Mouse (Mus musculus): ENCODE measurements around the gene Gtf2a2. TPM values are rescaled to one million over a fixed set of nuclear protein-coding genes. Genes with fewer than 3 reads are reported as not detected.
"Not testable (repeated sequence)": the region's sequence is repeated elsewhere in the genome, so short reads cannot be mapped to it uniquely, and the experiment has no call there.

The Gtf2a2 gene
- polyA plus RNA-seq, 1 experiment from 2014 or later, result 115 TPM

DNA sequence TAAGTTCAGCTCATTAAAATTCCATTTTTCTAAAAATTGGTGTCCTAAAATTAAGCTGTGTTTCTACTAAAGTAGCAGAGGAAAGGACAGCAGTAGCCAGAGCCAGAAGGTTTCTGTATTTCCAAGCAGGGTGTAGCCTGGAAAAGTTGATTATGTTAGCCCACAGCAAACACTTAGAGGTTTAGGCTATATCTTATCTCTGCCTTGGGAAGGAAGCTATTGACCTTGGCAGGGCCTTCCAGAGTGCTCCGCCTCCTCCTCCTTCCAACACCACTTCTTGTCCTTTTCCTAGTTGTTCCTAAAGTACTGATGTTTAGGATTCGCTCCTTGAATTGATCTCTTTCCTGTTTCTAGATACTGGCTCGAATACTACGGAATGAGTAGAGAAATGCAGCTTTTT lies 9.7 kb downstream of the Gtf2a2 start:
- 0 out of 2 replicates have a peak, but pooled peaks have one; percentile 40 for ATAC-seq (ENCODE audit: insufficient read depth)
- Histone ChIP-seq H3K27me3 (no peaks in the 10 kb centered on the region), H3K4me1 (replicated peaks) (peaks cover 34% of the 10 kb centered on the region), H3K36me3 (replicated peaks) (peaks cover 42% of the 10 kb centered on the region), H3K4me3 (replicated peaks) (no peak overlapping the region), H3K9me3 (replicated peaks) (no peaks in the 10 kb centered on the region), H3K4me2 (no peak overlapping the region), H3K27ac (replicated peaks) (0 out of 2 replicates have a peak overlapping the region, but pooled peaks have one; percentile 11), H3K9ac (no peak overlapping the region)
- 76% methylated on average over 4 of the region's 4 CpGs for WGBS (ENCODE audit: insufficient replicate concordance)

DNA sequence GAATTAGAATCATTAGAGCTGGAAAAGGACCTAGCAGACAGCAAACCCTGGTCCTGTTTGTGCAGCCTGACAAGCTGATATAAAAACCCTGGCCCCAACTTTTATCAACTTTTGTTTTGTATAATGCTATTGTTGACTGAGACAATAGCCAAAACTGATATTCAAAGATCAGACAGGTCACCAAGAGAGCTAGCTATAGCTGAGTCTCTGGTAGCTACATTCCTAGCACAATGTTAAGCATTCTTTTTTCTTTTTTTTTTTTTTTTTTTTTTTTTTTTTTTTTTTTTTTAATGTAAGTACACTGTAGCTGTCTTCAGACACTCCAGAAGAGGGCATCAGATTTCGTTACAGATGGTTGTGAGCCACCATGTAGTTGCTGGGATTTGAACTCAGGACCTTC lies 11.3 kb downstream of the Gtf2a2 start:
- peaks cover 36% of the 10 kb centered on the region for H3K36me3 ChIP-seq (replicated peaks)
- peaks cover 34% of the 10 kb centered on the region for H3K4me1 ChIP-seq (replicated peaks)
- not testable (repeated sequence) for H3K4me3 ChIP-seq (replicated peaks); H3K4me2 ChIP-seq; ATAC-seq (ENCODE audit: insufficient read depth); H3K9me3 ChIP-seq (replicated peaks); H3K27ac ChIP-seq (replicated peaks); H3K27me3 ChIP-seq; H3K9ac ChIP-seq
- WGBS (ENCODE audit: insufficient replicate concordance), result 71% methylated on average over 1 of the region's 1 CpGs

DNA sequence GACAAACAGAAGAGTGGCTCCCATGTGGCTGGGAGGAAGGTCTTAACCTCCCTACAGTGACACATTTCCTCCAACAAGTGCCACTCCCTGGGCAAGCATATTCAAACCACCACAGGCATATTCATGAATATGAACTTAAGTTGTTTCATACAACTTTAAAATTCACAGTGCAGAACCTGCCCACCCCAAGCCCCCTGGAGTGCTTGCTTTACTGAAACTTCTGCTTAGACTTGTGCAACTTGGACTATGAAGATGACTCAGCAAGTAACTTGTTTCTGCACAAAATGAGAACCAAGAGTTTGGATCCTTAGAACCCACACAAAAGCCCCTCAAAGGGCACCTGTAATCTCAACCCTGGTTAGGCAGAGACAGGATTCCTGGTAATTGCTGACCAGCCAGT lies 12.3 kb downstream of the Gtf2a2 start:
- Histone ChIP-seq H3K27ac (replicated peaks) (no peak overlapping the region), H3K36me3 (replicated peaks) (peaks cover 30% of the 10 kb centered on the region), H3K4me1 (replicated peaks) (peaks cover 34% of the 10 kb centered on the region), H3K9ac (no peak overlapping the region), H3K4me3 (replicated peaks) (no peak overlapping the region), H3K27me3 (peaks cover 4% of the 10 kb centered on the region; the same call in 1 of the 2 replicates), H3K4me2 (no peak overlapping the region), H3K9me3 (replicated peaks) (no peaks in the 10 kb centered on the region)
- ATAC-seq (ENCODE audit: insufficient read depth), result no peak

DNA sequence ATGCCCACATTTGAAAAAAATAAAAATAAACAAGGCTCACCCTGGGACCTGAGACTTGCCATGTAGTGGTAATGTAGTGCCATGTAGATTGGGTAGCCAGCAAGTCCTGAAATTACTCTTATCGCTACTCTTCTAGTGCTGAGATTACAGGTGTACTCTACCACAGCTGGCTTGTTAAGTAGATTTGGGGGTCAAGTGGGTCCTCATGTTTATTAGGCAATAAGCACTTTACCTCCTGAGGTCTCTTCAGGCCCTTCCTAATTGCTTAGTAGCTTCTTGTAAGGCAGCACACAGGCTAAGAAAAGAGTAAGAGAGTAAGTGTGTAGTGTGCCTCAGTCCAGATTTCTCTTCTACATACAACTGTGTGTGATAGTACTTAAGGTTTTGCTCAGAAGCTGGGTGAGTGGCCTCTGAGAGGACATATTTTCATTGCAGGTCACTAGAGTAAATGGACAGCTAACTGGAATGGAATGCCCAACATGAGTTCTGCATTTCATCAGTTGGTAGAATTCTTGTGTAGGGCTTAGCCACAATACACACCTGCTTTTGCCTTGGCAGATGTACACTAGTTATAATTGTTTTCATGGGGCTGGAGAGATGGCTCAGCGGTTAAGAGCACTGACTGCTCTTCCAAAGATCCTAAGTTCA lies 13.1 kb downstream of the Gtf2a2 start:
- 73% methylated on average over 2 of the region's 2 CpGs for WGBS (ENCODE audit: insufficient replicate concordance)
- Histone ChIP-seq H3K9me3 (replicated peaks) (no peaks in the 10 kb centered on the region), H3K9ac (no peak overlapping the region), H3K27me3 (peaks cover 7% of the 10 kb centered on the region; the same call in 1 of the 2 replicates), H3K4me1 (replicated peaks) (peaks cover 34% of the 10 kb centered on the region), H3K4me2 (no peak overlapping the region), H3K27ac (replicated peaks) (no peak overlapping the region), H3K36me3 (replicated peaks) (peaks cover 23% of the 10 kb centered on the region; the same call in 1 of the 2 replicates), H3K4me3 (replicated peaks) (no peak overlapping the region)
- ATAC-seq (ENCODE audit: insufficient read depth), result no peak

DNA sequence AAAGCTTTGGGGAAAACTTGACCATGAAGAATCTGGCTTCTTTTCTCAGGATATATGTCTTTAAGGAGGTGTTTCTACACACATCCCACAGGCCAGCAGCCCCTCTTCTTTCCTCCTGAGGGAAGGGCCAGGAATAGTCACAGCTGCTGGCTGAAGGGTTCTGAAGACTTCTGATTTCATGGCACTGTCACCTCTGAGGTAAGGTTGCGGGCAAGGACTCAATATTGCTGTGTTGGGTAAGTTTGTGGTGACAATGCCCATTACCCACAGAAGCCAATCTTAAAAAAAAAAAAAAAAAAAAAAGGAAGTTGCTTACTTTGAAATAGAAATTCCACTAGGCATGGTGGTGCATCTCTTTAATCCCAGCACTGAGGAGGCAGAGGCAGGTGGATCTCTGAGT lies 19.8 kb downstream of the Gtf2a2 start:
- H3K27me3 ChIP-seq, result peaks cover 45% of the 10 kb centered on the region
- H3K9me3 ChIP-seq (replicated peaks), result no peaks in the 10 kb centered on the region
- H3K9ac ChIP-seq, result no peak overlapping the region
- H3K27ac ChIP-seq (replicated peaks), result no peak overlapping the region
- H3K4me2 ChIP-seq, result no peak overlapping the region
- WGBS (ENCODE audit: insufficient replicate concordance), result 35% methylated on average over 1 of the region's 1 CpGs
- no peak overlapping the region for H3K4me3 ChIP-seq (replicated peaks)
- no peaks in the 10 kb centered on the region for H3K36me3 ChIP-seq (replicated peaks)
- ATAC-seq (ENCODE audit: insufficient read depth), result no peak
- 0 out of 2 replicates have a peak, but pooled peaks cover 2% of the 10 kb centered on the region for H3K4me1 ChIP-seq (replicated peaks)

DNA sequence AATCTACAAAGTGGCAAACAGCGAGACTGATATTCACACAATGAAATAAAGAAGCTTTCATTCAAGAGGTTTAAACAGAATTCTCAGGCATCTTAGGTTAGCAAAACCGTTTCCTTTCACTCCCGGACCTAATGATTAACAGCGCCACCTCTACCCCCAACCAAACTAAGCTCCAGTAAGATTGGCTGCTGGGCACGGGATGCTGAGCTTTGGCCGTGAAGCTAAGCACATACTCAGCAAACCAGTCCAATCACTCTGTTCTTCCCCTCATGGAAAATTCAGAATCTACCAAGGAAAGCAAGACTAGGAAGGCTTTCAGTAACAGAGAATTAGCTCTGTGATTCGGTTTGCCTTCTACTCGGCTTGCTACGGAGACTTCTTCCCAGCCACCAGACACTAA lies 20.7 kb downstream of the Gtf2a2 start:
- ATAC-seq (ENCODE audit: insufficient read depth), result no peak

DNA sequence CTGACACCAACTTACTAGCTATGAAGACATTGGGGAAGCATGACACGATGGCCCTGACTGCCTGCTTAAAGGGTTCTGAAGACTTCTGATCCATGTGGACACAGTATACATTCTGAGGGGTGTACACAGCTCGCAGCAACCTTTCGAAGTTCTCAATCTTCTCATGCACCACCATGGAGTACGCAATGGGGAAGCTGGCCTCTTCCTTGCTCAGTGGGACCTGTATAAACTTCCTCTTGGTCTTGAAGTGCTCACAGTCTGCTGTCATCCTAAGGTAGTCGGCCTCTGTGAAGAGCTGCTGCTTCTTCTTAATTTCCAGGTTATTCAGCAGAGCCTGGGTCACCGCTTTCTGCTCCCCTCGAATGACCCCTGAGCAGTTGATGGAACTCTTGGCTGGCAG lies 22.4 kb downstream of the Gtf2a2 start:
- no peak for ATAC-seq (ENCODE audit: insufficient read depth)
- Histone ChIP-seq H3K4me3 (replicated peaks) (no peak overlapping the region), H3K4me2 (no peak overlapping the region), H3K36me3 (replicated peaks) (no peaks in the 10 kb centered on the region), H3K9ac (no peak overlapping the region), H3K27me3 (peaks cover 49% of the 10 kb centered on the region), H3K9me3 (replicated peaks) (no peaks in the 10 kb centered on the region), H3K27ac (replicated peaks) (no peak overlapping the region), H3K4me1 (replicated peaks) (0 out of 2 replicates have a peak, but pooled peaks cover 2% of the 10 kb centered on the region)
- 41% methylated on average over 7 of the region's 7 CpGs for WGBS (ENCODE audit: insufficient replicate concordance)

More for the DNA sequence above, 20.7 kb downstream of the Gtf2a2 start:
- Histone ChIP-seq H3K9ac (no peak overlapping the region), H3K4me2 (no peak overlapping the region), H3K4me3 (replicated peaks) (no peak overlapping the region), H3K27ac (replicated peaks) (no peak overlapping the region), H3K27me3 (peaks cover 49% of the 10 kb centered on the region), H3K9me3 (replicated peaks) (no peaks in the 10 kb centered on the region), H3K4me1 (replicated peaks) (0 out of 2 replicates have a peak, but pooled peaks cover 2% of the 10 kb centered on the region), H3K36me3 (replicated peaks) (no peaks in the 10 kb centered on the region)
- 63% methylated on average over 9 of the region's 9 CpGs for whole genome bisulfite sequencing (ENCODE audit: insufficient replicate concordance)

DNA sequence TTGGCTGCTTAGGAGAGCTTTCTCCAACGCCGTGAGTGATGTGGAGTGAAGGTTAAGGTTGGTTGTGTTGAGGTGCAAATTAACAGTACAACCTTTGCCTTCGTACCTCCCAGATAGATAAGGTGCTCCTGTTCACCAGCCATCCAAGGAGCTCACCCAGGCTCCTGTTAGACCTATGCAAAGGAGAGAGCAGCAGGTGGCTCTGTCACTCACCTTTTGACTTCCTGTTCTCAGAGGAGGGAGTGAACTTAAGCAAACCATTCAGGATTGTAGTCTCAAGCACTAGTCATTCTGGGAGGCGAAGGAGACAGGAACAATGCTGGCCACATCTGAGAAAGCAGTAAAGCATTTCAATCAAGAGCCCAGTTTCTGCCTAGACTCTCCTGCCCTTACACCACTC lies 24.3 kb downstream of the Gtf2a2 start:
- ATAC-seq (ENCODE audit: insufficient read depth), result no peak
- H3K4me3 ChIP-seq (replicated peaks), result no peak overlapping the region
- H3K4me2 ChIP-seq, result no peak overlapping the region
- H3K4me1 ChIP-seq (replicated peaks), result 0 out of 2 replicates have a peak, but pooled peaks cover 2% of the 10 kb centered on the region
- H3K27me3 ChIP-seq, result peaks cover 39% of the 10 kb centered on the region
- H3K27ac ChIP-seq (replicated peaks), result no peak overlapping the region
- H3K9me3 ChIP-seq (replicated peaks), result no peaks in the 10 kb centered on the region
- H3K9ac ChIP-seq, result no peak overlapping the region
- 61% methylated on average over 4 of the region's 4 CpGs for WGBS (ENCODE audit: insufficient replicate concordance)
- H3K36me3 ChIP-seq (replicated peaks), result no peaks in the 10 kb centered on the region

DNA sequence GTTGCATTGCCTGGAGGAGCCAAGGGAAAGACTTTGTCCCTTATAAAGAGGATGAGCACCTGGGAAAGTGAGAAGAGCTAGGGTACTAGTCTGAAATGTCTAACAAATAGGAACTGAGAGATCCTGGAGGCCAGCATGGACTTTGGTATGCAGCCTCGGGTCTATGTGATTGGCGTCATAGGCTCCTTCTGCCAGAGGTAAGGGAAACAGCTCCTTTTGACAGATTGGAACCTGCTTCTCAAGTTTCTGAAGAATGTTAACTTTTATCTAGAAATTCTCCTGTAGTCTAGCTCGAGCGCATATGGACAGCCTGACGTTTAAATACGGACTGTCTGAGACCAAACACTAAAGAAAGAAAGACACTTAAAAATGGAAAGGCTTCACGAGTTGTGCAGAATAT lies 25.6 kb downstream of the Gtf2a2 start, which contains the start of gene Gcnt3:
Gene Gcnt3 (minus strand): TSS at position 101 of the 400 bp plus-strand sequence.
- H3K4me2 ChIP-seq, result no peak within 1 kb of the TSS
- no peaks in the 10 kb centered on the region for H3K9me3 ChIP-seq (replicated peaks)
- H3K27ac ChIP-seq (replicated peaks), result no peak within 1 kb of the TSS
- no peak within 1 kb of the TSS for H3K9ac ChIP-seq
- no peaks in the 10 kb centered on the region for H3K36me3 ChIP-seq (replicated peaks)
- H3K4me1 ChIP-seq (replicated peaks), result peaks cover 7% of the 10 kb centered on the region; the same call in 1 of the 2 replicates
- no peak for ATAC-seq (ENCODE audit: insufficient read depth)
- H3K27me3 ChIP-seq, result peaks cover 36% of the 10 kb centered on the region
- WGBS (ENCODE audit: insufficient replicate concordance), result 66% methylated on average over 7 of the region's 7 CpGs
- H3K4me3 ChIP-seq (replicated peaks), result no peak within 1 kb of the TSS

DNA sequence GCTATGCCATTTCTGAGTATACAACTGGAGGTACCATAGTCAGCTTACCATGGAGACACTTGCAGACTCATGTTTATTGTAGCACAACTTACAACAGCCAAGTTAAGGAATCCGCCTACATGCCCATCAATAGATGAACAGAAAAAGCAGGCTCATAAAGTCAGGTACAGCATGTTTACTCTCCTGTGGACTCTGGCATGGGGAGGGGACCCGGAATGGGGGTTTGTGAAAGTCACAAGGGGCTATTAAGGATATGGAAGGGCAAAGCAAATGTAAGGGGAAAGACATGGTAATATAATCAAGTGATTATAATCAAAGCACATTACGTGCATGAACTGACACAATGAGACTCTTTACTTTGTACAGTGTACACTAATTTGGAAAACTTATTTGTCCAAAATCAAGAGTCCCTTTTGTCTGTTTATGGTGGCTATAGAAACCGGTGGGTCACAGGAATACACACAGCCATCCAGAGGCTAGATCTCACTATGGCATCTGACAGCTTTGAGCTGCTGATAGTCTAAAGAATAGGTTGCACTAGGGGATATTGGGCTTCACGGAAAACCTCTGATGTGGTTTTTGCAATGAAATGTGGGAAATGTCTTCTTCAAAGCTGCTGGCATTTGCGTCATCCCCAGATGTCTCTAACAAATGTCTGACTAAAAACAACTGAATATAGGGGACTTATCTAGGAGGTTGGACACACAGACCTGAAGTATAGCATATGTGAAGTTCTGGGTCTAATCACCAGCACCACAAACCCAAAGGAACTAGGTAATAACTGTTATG lies 27.4 kb downstream of the Gtf2a2 start:
- H3K27me3 ChIP-seq, result peaks cover 21% of the 10 kb centered on the region
- WGBS (ENCODE audit: insufficient replicate concordance), result 69% methylated on average over 6 of the region's 6 CpGs
- H3K4me1 ChIP-seq (replicated peaks), result peaks cover 21% of the 10 kb centered on the region
- H3K4me3 ChIP-seq (replicated peaks), result no peak overlapping the region
- H3K9ac ChIP-seq, result no peak overlapping the region
- no peaks in the 10 kb centered on the region for H3K36me3 ChIP-seq (replicated peaks)
- H3K9me3 ChIP-seq (replicated peaks), result no peaks in the 10 kb centered on the region
- no peak overlapping the region for H3K4me2 ChIP-seq
- no peak for ATAC-seq (ENCODE audit: insufficient read depth)
- no peak overlapping the region for H3K27ac ChIP-seq (replicated peaks)

DNA sequence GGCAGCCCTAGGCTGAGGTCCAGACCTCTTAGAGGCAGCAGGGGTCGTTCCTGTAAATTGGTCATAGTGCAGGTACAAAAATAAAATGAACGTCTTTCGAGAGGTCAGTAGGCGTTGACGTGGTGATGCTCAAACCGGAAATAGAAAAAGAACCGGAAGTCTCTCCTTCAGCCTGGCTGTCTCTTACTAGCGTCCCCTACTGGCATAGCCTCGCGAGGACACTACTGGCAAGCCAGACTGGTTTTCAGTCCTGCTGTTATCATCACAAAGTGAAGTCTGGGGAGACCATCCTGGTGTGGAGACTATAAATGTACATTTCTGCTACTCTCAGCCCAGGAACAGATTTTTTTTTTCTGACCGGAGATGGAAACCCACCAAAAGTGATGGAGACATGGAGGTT lies 28.2 kb downstream of the Gtf2a2 start:
- peaks cover 15% of the 10 kb centered on the region for H3K27me3 ChIP-seq
- 66% methylated on average over 11 of the region's 11 CpGs for WGBS (ENCODE audit: insufficient replicate concordance)
- H3K9ac ChIP-seq, result no peak overlapping the region

More for the DNA sequence above, 28.2 kb downstream of the Gtf2a2 start:
- Histone ChIP-seq H3K4me2 (no peak overlapping the region), H3K9me3 (replicated peaks) (no peaks in the 10 kb centered on the region), H3K4me1 (replicated peaks) (peaks cover 29% of the 10 kb centered on the region), H3K27ac (replicated peaks) (no peak overlapping the region), H3K36me3 (replicated peaks) (no peaks in the 10 kb centered on the region), H3K4me3 (replicated peaks) (no peak overlapping the region)
- ATAC-seq (ENCODE audit: insufficient read depth), result no peak

Data from liver, embryonic 15.5 days (tissue).